Mouse (Mus musculus): ENCODE results near the gene Sema6d. TPM values are rescaled to one million over a fixed set of nuclear protein-coding genes. Genes with fewer than 3 reads are reported as not detected.

Gene Sema6d
- polyA plus RNA-seq, 1 experiment from 2014 or later, result 3.6 TPM

- WGBS (ENCODE audit: insufficient replicate concordance), result 60% methylated on average over 3 of the region's 3 CpGs
- no peak for TF ChIP-seq CTCF (IDR thresholded peaks at IDR 0.05; ENCODE audit: low read depth)
- no peak for TF ChIP-seq EP300 (IDR thresholded peaks at IDR 0.05; ENCODE audit: low read depth)
- no peak overlapping the region for H3K4me3 ChIP-seq (ENCODE audit: low read depth, low read length)
- H3K9ac ChIP-seq (replicated peaks), result no peak overlapping the region
- DNase-seq (no peak), ATAC-seq (no peak)
- no peak overlapping the region for H3K27ac ChIP-seq (ENCODE audit: low read depth)
- no peaks in the 10 kb centered on the region for H3K36me3 ChIP-seq (replicated peaks; ENCODE audit: insufficient read depth, low read length)
- no peaks in the 10 kb centered on the region for H3K27me3 ChIP-seq (ENCODE audit: insufficient read depth, low read length)
- H3K4me2 ChIP-seq (ENCODE audit: low read depth, low read length), result no peak overlapping the region
- H3K9me3 ChIP-seq (ENCODE audit: low read length), result no peaks in the 10 kb centered on the region
- H3K4me1 ChIP-seq (ENCODE audit: insufficient read depth), result no peaks in the 10 kb centered on the region
These were observed 174.5 kb downstream of the Sema6d start for GRCm38 (mm10) chr2:124264309-124264708.

- H3K27ac ChIP-seq (ENCODE audit: low read depth), result no peak overlapping the region
- H3K9me3 ChIP-seq (ENCODE audit: low read length), result no peaks in the 10 kb centered on the region
- TF ChIP-seq EP300 (IDR thresholded peaks at IDR 0.05; ENCODE audit: low read depth) (no peak), CTCF (IDR thresholded peaks at IDR 0.05; ENCODE audit: low read depth) (no peak)
- no peak overlapping the region for H3K4me3 ChIP-seq (ENCODE audit: low read depth, low read length)
- no peak overlapping the region for H3K4me2 ChIP-seq (ENCODE audit: low read depth, low read length)
- ATAC-seq (no peak), DNase-seq (no peak)
- no peaks in the 10 kb centered on the region for H3K36me3 ChIP-seq (replicated peaks; ENCODE audit: insufficient read depth, low read length)
- WGBS (ENCODE audit: insufficient replicate concordance), result 74% methylated on average over 6 of the region's 6 CpGs
- no peaks in the 10 kb centered on the region for H3K27me3 ChIP-seq (ENCODE audit: insufficient read depth, low read length)
- no peaks in the 10 kb centered on the region for H3K4me1 ChIP-seq (ENCODE audit: insufficient read depth)
- no peak overlapping the region for H3K9ac ChIP-seq (replicated peaks)
These were observed 181.4 kb downstream of the Sema6d start for GRCm38 (mm10) chr2:124271156-124271555.

DNA sequence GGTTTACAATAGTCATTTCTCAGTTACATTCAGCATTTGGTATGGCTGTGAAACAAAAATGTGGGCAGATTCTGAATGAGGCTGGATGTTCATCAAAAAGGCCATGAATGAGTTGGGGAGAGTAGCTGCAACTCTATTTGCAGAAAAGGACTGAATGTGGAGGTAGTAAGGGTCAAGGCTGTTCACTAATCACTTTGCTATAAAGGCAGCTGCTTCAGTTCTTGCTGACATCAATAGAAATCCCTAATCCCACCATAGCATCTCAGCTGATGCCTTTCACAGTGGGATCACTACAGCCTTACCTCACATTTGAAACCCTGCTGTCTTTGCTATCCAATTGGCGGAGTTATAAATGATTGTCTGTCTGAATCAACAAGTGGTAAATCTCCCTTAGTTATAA is 187.7 kb downstream of the Sema6d start:
- H3K9me3 ChIP-seq (ENCODE audit: low read length), result no peaks in the 10 kb centered on the region
- H3K36me3 ChIP-seq (replicated peaks; ENCODE audit: insufficient read depth, low read length), result no peaks in the 10 kb centered on the region
- WGBS (ENCODE audit: insufficient replicate concordance), result 78% methylated on average over 1 of the region's 1 CpGs
- DNase-seq (no peak), ATAC-seq (no peak)
- no peak overlapping the region for H3K4me2 ChIP-seq (ENCODE audit: low read depth, low read length)
- 0 out of 2 replicates have a peak, but pooled peaks cover 3% of the 10 kb centered on the region for H3K4me1 ChIP-seq (ENCODE audit: insufficient read depth)
- no peak overlapping the region for H3K9ac ChIP-seq (replicated peaks)
- H3K27ac ChIP-seq (ENCODE audit: low read depth), result no peak overlapping the region
- H3K27me3 ChIP-seq (ENCODE audit: insufficient read depth, low read length), result no peaks in the 10 kb centered on the region
- no peak overlapping the region for H3K4me3 ChIP-seq (ENCODE audit: low read depth, low read length)
- TF ChIP-seq EP300 (IDR thresholded peaks at IDR 0.05; ENCODE audit: low read depth) (no peak), CTCF (IDR thresholded peaks at IDR 0.05; ENCODE audit: low read depth) (no peak)

GRCm38 (mm10) chr2:124285109-124285508 is 195.3 kb downstream of the Sema6d start:
- TF ChIP-seq EP300 (IDR thresholded peaks at IDR 0.05; ENCODE audit: low read depth) (no peak), CTCF (IDR thresholded peaks at IDR 0.05; ENCODE audit: low read depth) (no peak)
- Histone ChIP-seq H3K4me1 (ENCODE audit: insufficient read depth) (no peaks in the 10 kb centered on the region), H3K4me2 (ENCODE audit: low read depth, low read length) (no peak overlapping the region), H3K9me3 (ENCODE audit: low read length) (no peaks in the 10 kb centered on the region), H3K27ac (ENCODE audit: low read depth) (no peak overlapping the region), H3K27me3 (ENCODE audit: insufficient read depth, low read length) (no peaks in the 10 kb centered on the region), H3K9ac (replicated peaks) (no peak overlapping the region), H3K4me3 (ENCODE audit: low read depth, low read length) (no peak overlapping the region), H3K36me3 (replicated peaks; ENCODE audit: insufficient read depth, low read length) (no peaks in the 10 kb centered on the region)
- DNase-seq (no peak), ATAC-seq (no peak)
- 83% methylated on average over 2 of the region's 2 CpGs for WGBS (ENCODE audit: insufficient replicate concordance)

DNA sequence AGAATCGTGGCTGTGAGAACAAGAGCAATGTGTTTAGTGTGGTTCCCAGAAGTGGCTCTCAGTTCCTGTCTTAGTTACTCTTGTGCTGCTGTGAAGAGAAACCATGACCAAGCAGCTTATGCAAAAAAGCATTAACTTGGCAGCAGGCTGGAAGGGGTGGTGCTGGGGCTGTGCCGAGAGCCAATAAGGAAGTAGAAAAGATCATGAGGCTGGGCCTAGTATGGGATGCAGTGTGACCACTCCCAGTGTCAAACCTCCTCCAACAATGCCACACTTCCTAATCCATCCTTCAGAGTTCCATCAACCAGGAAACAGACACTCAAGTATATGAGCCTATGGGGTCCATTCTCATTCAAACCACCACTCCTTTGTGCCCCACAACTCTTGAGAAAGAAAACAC is 199.6 kb downstream of the Sema6d start:
- H3K9me3 ChIP-seq (ENCODE audit: low read length), result no peaks in the 10 kb centered on the region
- no peak for DNase-seq
- no peak for TF ChIP-seq CTCF (IDR thresholded peaks at IDR 0.05; ENCODE audit: low read depth)
- no peak for TF ChIP-seq EP300 (IDR thresholded peaks at IDR 0.05; ENCODE audit: low read depth)
- no peak overlapping the region for H3K9ac ChIP-seq (replicated peaks)
- H3K36me3 ChIP-seq (replicated peaks; ENCODE audit: insufficient read depth, low read length), result no peaks in the 10 kb centered on the region
- H3K4me1 ChIP-seq (ENCODE audit: insufficient read depth), result no peaks in the 10 kb centered on the region
- WGBS (ENCODE audit: insufficient replicate concordance), result 75% methylated on average over 2 of the region's 2 CpGs
- no peak overlapping the region for H3K4me3 ChIP-seq (ENCODE audit: low read depth, low read length)
- no peak overlapping the region for H3K4me2 ChIP-seq (ENCODE audit: low read depth, low read length)
- H3K27ac ChIP-seq (ENCODE audit: low read depth), result no peak overlapping the region
- H3K27me3 ChIP-seq (ENCODE audit: insufficient read depth, low read length), result no peaks in the 10 kb centered on the region
- no peak for ATAC-seq

DNA sequence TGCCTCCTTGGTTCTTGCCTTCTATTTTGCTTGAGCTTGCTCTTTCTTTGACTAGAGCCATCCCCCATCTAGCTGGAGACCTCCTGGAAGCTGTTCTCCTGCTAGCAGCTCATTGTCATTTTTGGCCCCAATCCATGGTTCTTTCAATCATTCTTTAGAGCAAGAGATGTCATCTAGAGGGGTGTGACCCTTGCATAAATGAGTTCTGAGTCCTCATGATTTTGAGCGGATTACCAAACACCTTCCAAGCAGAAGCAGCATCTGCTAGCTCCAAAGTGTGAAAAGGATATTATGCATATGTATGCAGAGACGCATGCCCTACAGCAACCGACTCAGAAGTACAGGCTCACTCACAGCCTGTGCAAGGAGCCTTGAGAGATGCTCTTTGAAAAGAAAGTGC is 201.4 kb downstream of the Sema6d start:
- no peak overlapping the region for H3K27ac ChIP-seq (ENCODE audit: low read depth)
- no peak overlapping the region for H3K4me2 ChIP-seq (ENCODE audit: low read depth, low read length)
- no peaks in the 10 kb centered on the region for H3K36me3 ChIP-seq (replicated peaks; ENCODE audit: insufficient read depth, low read length)
- no peak for ATAC-seq
- H3K4me3 ChIP-seq (ENCODE audit: low read depth, low read length), result no peak overlapping the region
- H3K9me3 ChIP-seq (ENCODE audit: low read length), result no peaks in the 10 kb centered on the region
- no peak for DNase-seq
- 71% methylated on average over 3 of the region's 3 CpGs for whole genome bisulfite sequencing (ENCODE audit: insufficient replicate concordance)
- TF ChIP-seq CTCF (IDR thresholded peaks at IDR 0.05; ENCODE audit: low read depth) (no peak), EP300 (IDR thresholded peaks at IDR 0.05; ENCODE audit: low read depth) (no peak)
- no peaks in the 10 kb centered on the region for H3K4me1 ChIP-seq (ENCODE audit: insufficient read depth)
- H3K27me3 ChIP-seq (ENCODE audit: insufficient read depth, low read length), result no peaks in the 10 kb centered on the region
- no peak overlapping the region for H3K9ac ChIP-seq (replicated peaks)

DNA sequence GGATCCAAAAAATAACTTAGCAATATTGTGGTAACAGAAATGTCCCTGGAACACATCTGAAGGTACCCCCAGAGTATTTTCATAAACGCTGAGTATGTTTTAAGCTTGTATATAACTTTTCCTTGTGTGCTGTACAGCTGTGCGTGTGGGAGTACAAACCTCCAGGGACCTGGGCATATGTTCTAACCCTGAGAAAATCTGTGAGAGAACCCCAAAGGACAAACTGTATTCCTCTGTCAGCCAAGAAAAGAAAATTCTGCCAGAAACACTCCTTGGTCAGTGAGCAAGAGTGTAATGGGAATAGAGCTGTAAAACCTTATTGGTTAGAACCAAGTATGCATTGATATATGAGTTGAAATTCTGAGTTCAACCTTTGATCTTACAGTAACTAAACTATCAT is 203.8 kb downstream of the Sema6d start:
- Histone ChIP-seq H3K9ac (replicated peaks) (no peak overlapping the region), H3K4me1 (ENCODE audit: insufficient read depth) (no peaks in the 10 kb centered on the region), H3K9me3 (ENCODE audit: low read length) (no peaks in the 10 kb centered on the region), H3K4me2 (ENCODE audit: low read depth, low read length) (no peak overlapping the region), H3K36me3 (replicated peaks; ENCODE audit: insufficient read depth, low read length) (no peaks in the 10 kb centered on the region), H3K27ac (ENCODE audit: low read depth) (no peak overlapping the region), H3K27me3 (ENCODE audit: insufficient read depth, low read length) (no peaks in the 10 kb centered on the region), H3K4me3 (ENCODE audit: low read depth, low read length) (no peak overlapping the region)
- no peak for TF ChIP-seq EP300 (IDR thresholded peaks at IDR 0.05; ENCODE audit: low read depth)
- no peak for TF ChIP-seq CTCF (IDR thresholded peaks at IDR 0.05; ENCODE audit: low read depth)
- 76% methylated on average over 2 of the region's 2 CpGs for WGBS (ENCODE audit: insufficient replicate concordance)
- no peak for DNase-seq
- ATAC-seq, result no peak

Measured in liver, postnatal 0 days (tissue).